Mouse (Mus musculus) heart, postnatal 36 days (tissue): ENCODE data around the gene Grap2. TPM values are rescaled to one million over a fixed set of nuclear protein-coding genes. Genes with fewer than 3 reads are reported as not detected.

ENCODE experiments used
- DNase-seq, 2 experiments: peaks; one replicate each; pipeline ENCODE4 v3.0.0; 2021 to 2022
- intact Hi-C: fragments of 180-260 bp; cut with DNase I; formaldehyde crosslinking; loops from one replicate; pipeline ENCODE4 v1.15.1; 2025
- total RNA-seq, 2 experiments: library from RNA; stranded (reverse); gene quantifications; 2 replicates each; pipeline ENCODE4 v1.2.3; 2021

Gene Grap2
- total RNA-seq, 2 experiments from 2014 or later = 0.46 to 1.3 TPM

DNA sequence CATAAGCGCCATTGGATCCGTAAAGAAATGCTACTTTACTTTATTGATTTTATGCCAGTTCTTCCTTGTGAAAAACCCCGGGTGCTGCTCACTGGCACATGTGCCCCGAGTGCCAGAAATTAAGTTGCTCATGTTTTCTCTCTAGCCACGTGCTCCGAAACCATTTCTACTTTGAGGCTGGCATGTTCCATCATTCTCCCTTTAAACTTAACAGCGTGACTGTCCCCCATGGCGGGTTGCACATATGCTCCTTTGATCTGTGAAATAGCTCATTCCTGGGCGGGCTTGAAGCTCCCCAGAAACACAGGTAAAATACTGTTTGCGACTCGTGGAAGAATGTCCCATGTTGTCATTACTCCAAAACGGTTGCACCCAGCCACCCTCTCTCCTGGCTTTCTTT is 26.4 kb downstream of the Grap2 start:
- no peak for DNase-seq
- intact Hi-C loops = no loop called here

DNA sequence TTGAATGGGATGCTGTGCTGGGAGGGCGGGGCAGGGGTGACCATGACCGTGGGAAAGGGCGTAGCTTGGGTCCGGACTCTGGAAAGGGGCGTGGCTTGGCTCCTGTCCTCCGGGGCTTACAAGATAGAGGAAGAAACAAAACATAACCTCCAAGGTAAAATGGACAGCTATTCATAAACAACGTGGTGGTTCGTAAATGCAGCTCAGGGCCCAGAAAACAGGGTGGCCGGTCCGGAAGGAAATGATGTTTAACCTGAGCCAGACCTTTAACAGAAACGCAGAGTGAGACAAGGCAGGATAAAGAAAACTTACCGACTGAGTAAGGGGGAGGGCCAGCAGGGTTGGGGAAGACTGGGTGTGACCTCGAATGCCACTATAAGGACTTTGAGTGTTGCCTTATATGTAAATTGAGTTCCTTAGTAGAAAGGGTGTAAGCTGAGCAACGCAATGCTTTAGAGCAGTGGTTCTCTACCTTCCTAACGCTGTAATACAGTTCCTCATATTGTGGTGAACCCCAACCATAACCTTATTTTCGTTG is 26.9 kb downstream of the Grap2 start:
- intact Hi-C loops = no loop called here
- peak; percentile 49 to 57 for DNase-seq

DNA sequence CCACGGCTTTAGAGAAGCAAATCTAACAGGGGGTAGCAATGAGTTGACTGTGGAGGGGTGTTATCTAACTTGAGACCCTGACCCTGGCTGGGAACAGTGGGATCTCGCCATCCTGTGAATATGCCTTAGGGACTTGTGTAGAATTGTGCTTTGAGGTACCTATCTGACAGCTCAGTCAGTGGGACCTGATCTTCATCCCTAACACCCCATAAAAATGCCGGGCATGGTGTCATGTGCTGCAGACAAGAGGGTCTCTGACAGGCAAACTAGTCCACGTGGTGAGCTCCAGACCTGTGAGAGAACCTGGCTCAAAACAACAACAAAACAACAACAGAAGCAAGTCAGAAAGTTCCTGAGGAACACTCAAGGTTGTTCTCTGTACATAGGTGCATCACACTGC is 27.4 kb downstream of the Grap2 start:
- DNase-seq = no peak
- intact Hi-C loops = no loop called here

DNA sequence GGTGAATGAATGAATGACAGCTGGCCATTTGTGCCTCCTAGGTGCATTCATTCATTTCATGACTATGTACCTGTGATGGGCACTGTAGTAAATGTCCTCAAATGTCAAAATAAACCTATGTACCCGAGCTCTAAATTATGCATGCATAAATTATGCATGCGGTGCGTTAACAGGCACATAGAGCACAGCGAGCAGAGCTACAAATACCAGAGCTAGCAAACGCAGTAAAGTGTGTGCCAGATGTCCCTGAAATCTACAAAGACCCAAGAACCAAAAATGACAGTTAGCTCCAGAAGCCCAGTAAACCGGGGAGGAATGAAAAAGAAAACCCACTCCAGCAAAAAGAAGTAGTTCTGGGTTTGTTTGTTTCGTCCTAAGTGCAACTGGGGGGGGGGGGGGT is 29.1 kb downstream of the Grap2 start:
- intact Hi-C loops = no loop called here
- no peak for DNase-seq

DNA sequence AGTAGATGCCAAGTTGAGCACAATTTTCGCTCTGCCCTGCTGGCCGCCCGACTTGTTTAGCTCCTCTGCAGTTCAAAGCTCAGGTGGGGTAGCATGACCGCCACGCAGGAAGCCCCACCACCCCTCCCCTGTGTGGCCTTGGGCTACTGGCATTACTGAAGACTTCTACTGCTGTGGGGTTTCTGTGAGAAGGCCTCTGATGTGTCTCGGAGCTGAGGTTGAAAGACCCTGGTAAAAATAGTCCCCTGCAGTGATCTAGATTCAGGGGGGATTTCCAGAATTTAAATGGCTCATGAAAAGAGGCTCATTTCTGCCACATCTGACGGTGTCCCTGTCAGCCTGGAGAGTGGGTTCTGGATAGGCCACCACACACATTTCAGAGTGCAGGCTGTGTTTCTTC is 30.1 kb downstream of the Grap2 start:
- intact Hi-C loops = no loop called here
- DNase-seq = no peak

DNA sequence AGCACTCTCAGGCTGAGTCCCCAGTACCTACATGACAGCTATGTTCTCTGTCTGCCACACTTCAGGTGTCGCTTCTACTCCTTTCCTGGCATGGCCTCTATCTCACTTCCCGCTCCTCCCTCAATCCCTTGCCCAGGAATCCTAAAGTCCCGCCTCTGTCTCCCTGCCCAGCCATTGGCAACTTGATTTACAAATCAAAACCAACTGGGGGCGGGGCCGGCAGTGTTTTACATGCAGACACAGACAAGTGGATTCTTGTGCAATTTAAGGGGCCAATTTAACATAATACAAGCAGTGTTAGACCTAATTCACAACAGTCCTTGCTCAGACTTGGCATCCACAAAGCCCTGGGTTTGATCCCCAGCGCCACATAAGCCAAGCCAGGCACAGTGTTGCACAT is 31.6 kb downstream of the Grap2 start:
- intact Hi-C loops = no loop called here
- no peak for DNase-seq

DNA sequence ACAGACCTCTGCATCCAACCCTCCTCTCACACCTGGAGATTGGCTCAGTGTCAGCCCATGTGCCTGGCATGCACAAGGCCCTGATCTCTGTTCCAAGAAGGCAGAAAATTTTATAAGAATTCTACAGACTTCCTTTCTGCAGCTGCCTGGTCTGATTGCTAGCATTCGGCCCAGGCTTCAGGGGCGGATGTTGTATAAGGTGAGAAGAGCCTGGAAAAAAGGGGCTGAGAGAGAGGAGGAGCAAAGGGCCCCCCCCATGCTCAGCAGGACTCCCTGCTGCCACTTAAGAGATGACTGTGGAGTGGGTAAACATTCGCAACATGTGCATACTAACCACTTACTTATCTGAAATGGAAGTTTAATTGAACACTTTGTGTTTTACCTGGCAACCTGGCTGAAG is 35.6 kb downstream of the Grap2 start:
- DNase-seq = no peak
- intact Hi-C loops = no loop called here

DNA sequence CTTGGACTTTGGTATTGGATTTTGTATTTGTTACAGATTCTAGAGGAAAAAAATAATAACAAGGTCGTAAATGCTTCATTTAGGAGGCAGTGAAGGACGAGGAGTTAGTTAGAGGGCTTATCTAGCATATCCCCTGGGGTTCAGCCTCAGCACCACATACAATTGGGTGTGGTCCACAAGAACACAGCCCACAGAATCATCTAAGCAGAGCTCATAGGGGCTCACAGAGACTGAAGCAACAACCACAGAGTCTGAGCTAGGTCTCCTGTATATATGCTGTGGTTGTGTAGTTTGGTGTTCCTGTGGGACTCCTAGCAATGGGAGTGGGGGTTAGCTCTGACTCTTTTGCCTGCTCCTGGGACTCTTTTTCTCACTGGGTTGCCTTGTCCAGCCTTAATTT is 37.9 kb downstream of the Grap2 start:
- intact Hi-C loops = no loop called here
- DNase-seq = no peak

DNA sequence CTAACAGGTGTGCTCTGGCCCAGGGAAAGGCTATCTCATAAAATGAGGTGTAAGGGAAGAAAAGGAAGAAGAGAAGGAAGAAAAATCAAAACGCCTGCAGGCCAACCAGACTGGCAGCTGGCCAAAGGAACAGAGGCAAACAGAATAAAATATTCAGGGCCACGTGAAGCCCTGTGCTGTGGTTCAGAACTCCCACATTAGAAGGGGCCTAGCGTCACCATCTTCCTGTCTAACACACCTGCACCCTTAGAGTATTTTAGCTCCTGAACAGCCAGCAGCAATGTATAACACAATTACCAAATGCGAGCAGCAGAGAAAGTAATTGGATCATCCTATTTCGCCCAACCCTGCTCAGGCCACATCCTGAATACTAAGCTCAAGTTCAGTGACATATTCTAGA is 39.1 kb downstream of the Grap2 start:
- intact Hi-C loops = no loop called here

DNA sequence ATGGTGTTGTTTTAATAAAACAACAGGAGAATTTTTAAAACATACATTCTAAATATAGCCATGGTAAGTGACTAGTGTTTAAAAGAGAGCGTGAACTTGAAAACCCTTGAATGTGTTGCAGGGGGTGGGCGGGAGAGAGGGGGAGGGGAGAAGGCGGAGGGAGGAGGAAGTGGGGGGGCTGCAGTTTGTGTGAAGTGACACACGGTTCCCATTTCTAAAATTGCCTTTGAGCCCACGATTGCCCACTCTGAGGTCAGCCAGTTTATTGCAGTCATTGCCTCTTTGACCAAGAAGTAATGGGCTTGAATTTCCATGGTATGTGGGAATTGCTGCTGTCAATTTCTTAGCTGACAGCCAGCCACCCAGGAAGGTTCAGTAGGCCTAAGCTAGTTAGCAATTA is 41.5 kb downstream of the Grap2 start:
- intact Hi-C loops = no loop called here
- DNase-seq = no peak

More for the DNA sequence above, 39.1 kb downstream of the Grap2 start:
- no peak for DNase-seq

DNA sequence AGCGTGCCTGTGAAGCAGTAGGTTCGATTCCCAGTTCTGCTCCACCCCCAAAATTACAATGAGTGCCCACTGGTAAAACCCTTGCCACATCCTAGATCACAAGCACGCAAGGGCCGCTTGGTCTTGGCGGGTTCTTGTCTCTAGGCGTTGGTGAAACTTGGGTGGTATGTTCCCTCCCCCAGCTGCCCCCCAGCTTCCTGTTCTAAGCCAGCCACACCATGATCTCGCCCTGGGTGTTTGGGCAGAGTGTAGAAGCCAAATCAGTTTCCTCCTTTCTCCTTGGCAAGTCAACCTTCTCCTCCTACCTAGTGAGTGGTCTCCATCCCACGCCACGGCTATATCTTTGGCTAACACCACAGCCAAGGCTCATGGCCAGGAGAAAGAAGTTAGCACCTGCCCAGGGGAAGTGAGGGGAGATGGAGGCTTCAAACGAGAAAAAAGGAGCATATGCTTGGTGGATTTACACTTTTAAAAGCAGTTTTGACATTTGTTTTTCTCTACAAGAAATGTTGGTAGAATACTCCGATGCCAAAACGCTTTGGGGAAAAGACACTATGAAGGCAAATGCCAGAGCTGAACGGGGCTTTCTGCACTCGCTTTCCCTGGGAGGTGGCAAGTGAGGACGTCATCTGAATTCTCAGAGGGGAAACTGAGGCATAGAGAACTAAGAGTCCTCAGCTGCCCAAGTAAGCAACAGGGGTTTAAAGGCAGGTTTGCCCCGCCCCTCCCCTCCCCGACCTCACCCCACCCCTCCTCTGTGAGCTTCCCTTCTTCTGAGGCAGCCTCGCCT is 42.3 kb downstream of the Grap2 start:
- intact Hi-C loops = no loop called here
- DNase-seq = no peak

DNA sequence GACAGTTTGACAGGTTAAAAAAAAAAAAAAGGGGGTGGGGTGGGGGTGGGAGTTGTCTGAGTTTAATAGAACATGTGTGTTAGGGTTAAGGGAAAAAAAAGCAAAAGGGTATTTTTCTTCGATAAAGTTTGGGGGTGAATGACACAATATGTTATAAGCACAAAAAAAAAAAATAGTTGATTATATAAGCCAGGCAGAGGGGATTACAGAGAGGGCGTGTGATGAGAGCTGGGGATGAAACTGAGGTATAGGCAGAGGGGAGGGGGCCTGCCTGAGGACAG is 42.8 kb downstream of the Grap2 start:
- DNase-seq = no peak
- intact Hi-C loops = no loop called here

DNA sequence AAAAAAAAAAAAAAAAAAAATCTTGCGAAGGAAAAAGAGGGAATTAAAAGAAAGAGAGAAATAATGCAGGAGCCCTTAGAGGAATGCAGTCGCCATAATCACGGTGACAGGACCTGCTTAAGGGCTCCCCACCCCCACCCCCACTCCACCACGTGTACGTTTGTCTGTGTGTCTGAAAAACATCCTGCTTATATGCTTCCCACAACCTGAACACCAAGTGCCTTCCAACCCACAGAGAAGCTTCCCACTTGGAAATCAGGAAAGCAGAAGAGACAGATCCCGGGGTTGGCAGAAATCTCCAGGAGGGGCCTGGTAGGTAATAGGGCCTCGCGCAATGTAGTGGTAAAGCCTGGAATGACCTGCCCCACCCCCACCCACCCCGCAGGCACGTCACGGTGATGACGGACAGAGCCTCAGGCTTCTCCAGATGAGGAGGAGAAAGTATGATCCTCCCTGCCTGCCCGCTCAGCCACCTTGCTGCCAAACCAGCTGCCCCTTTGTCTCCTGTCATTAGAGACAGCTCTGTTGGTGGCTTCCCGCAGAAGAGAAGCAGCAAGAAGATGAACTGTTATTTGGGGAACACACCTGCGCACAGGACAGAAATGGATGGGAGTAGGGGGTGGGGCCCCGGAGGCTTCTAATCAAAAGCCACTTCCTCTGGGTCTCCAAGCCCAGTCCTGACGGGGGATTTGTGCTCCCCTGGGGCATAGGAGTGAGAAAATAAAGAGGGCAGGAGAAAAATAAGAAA is 43.4 kb downstream of the Grap2 start:
- intact Hi-C loops = no loop called here
- no peak for DNase-seq

DNA sequence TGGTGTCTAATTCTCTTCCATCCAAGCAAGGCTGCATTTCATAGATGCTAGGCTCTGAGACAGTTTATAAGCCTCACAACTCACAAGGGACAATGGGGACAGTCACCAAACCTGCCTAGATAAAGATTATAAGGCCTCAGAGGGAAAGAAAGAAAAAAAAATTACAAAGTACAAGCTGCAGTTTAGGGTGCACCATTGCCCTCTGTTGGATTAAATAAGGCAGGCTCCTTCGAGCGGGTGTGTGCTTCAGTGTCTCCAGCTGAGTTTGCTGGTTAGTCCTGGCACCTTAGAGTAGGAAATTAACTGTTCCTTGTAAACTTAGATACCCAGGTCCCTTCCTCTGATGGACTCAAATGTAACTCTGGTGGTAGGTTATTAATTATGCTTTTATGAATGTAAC is 45.4 kb downstream of the Grap2 start:
- intact Hi-C loops = no loop called here
- no peak for DNase-seq

DNA sequence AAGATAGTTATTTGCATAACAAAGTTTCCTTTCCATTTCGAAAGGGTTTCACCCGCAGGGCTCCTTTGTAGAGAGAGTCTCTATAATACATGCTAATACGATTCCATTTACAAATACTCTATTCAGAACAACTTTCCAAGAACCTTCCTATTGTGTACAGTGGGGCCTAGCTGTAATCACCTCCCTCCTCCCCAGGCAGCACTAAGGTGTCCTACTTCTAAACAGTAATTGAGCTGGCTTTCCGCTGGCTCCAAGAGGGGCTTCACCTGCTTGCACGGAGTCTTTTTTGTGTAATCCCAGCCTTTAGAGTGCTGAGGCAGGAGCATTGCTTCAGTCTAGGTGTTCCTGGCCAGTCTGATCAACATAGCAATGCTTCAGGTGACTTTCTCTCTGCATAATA is 46.8 kb downstream of the Grap2 start:
- intact Hi-C loops = no loop called here
- no peak for DNase-seq

DNA sequence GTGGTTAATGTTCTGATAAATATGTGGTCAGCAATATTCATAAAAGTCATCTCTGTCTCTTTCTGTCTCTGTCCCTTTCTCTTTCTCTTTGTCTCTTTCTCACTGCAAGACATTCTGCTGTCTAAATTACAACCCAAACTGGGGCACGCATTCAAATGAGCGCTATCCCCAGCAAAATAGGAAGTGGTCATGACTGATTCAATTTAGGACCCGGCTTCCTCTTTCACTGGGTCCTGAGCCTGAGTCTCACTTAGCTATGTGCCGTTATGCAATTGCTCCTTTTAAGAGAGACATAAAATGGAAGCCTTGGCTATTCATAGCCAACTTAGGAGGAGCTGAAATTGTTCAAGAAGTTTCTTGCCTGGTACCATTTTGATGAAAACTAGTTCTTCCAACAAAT is 47.4 kb downstream of the Grap2 start:
- intact Hi-C loops = no loop called here
- DNase-seq = no peak

DNA sequence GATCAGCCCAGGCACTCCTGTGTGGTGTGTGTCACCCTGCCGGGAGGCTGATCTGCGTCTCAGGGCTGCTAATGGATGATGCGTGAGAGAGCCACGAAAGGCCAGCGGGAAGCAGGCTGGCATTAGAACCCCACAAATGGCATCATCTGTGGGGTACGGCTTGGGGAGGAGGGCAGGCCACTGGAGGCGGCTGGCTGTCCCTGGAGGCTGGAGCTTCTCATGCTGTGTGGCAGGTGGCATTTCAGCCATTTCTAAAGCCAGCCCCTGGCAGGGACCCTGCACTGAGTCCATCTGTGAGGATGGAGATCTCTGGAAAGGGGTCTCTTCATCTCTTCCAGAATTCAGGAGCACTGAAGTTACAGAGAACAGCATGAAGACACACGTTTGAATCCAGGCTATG is 48.0 kb downstream of the Grap2 start:
- intact Hi-C loops = no loop called here
- no peak for DNase-seq

DNA sequence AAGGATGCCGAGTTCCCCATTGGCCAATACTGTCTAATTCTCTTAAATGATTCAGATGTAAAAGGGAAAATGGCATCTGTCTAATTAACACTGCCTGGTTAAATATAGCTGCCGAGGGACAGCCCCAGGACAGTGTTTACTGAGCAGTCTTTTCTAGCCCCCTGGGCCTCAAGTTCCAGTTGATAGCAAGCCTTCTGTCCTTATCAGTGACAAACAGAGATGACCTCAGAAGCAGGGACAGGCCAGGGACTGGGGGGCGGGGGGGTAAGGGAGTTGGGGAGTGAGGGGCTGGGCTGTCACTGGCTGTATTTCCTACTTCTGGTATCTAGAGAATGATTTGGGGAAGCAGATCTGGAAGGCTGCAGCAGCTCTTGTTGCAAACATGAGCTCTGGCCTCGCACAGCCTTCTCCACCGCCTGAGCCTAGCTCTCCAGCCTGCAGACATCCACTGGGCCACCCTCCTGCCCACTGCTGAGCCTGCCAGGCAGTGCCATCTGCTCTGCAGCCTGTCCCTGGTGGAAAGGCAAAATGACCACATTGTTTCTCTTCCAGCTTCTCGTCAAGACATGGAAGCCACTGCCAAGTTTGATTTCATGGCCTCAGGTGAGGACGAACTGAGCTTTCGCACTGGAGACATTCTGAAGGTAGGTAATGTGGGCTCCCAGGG is 50.9 kb downstream of the Grap2 start:
- no peak for DNase-seq
- intact Hi-C loops = no loop called here

DNA sequence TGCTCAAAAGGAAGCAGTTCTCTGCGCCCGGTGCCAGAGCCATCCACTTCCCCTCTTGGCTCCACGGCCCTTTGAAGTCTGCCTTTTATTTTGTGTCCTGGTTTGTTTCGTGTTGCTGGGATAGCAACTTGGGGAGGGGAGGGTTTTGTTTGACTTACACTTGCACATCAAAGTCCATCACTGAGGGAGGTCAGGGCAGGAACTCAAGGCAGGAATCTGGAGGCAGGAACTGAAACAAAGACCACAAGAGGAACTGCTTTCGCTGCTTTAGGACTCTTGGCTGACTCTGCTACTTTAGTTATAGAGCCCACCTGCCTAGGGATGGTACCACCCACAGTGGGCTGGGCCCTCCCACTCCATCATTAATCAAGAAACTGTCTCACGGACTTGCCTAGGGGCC is 54.1 kb downstream of the Grap2 start:
- DNase-seq = no peak
- intact Hi-C loops = no loop called here

DNA sequence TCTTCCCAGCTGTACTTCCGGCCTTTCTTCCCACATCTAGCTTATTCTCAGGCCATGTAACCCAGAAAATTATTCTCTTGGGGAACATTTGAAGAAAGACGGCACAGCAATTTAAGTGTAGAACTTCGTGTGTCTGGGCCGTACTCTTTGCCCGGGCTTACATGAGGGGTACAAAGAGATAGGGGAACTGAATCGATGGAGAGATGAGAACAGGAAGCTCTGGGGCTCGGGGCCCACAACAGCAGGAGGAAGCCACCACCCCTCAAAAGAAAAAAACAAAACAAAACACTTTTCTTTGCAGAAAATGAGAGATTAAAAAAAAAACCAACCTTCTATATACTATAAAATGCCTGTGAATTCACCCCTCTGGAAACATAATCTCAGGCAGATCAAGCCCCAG is 57.8 kb downstream of the Grap2 start:
- intact Hi-C loops = no loop called here
- no peak for DNase-seq

DNA sequence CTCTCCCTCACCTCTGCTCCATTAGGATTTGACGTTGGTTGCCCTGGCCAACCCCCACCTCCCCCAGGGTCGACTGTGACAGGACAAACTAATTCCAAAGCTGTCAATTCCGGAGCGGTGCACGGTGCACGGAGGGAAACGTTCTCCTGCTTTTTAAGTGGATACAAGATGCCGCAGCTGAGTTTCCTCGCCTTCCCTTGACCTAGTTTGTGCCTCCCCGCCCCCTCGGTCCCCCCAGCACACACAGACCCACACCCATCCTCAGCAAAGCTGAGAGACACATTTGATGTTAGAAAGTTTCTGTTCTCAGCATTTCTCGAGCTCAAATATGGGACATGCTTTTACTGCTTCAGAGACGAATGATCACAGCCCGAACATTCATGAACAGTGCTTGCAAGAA is 58.3 kb downstream of the Grap2 start:
- DNase-seq = no peak
- intact Hi-C loops = no loop called here

DNA sequence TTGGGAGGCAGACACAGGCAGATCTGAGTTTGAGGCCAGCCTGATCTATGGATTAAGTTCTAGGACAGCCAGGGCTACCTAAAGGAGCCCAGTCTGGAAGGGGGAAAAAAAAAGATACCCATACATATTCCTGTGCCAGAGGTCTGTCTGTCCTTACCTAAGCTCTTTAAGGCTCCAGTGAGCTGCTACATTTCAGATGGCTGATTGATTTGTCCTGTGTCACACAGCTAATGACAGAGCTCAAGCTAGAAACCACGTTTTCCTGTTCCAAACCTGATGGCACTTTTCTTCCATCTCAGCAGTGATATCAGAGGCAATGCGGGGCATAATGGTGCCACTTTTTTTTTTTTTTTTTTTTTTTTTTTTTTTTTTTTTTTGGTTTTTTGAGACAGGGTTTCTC is 58.9 kb downstream of the Grap2 start:
- intact Hi-C loops = no loop called here
- DNase-seq = no peak
